Mouse (Mus musculus): ENCODE measurements around the gene Dnajc22. TPM values are rescaled to one million over a fixed set of nuclear protein-coding genes. Genes with fewer than 3 reads are reported as not detected.
A peak's percentile ranks its signal among the peaks of the same experiment; 100 is the strongest.

The Dnajc22 gene
- polyA plus RNA-seq, 1 experiment from 2014 or later = 0.21 TPM

- 0 out of 2 replicates have a peak overlapping the region, but pooled peaks have one; percentile 8 for H3K4me2 ChIP-seq (ENCODE audit: low read depth, low read length)
- H3K9ac ChIP-seq (replicated peaks; ENCODE audit: low read depth, low read length) = no peak overlapping the region
- ATAC-seq (ENCODE audit: low read depth) = no peak
- peaks cover 20% of the 10 kb centered on the region for H3K27me3 ChIP-seq (ENCODE audit: control insufficient read depth, insufficient read depth, low read length)
- H3K4me1 ChIP-seq (ENCODE audit: control insufficient read depth, insufficient read depth, low read length) = peaks cover 31% of the 10 kb centered on the region
- no peak overlapping the region for H3K27ac ChIP-seq (ENCODE audit: low read depth, low read length)
- no peaks in the 10 kb centered on the region for H3K9me3 ChIP-seq (ENCODE audit: control insufficient read depth, low read length)
- WGBS = 5% methylated on average over 6 of the region's 6 CpGs
- no peak overlapping the region for H3K4me3 ChIP-seq (ENCODE audit: low read depth, low read length)
- H3K36me3 ChIP-seq (ENCODE audit: control insufficient read depth, insufficient read depth, low read length) = no peaks in the 10 kb centered on the region
Observed at GRCm38 (mm10) chr15:99095356-99095755, 2.4 kb downstream of the Dnajc22 start.

GRCm38 (mm10) chr15:99096061-99096793, 3.3 kb downstream of the Dnajc22 start:
- Histone ChIP-seq H3K9me3 (ENCODE audit: control insufficient read depth, low read length) (no peaks in the 10 kb centered on the region), H3K4me1 (ENCODE audit: control insufficient read depth, insufficient read depth, low read length) (peaks cover 31% of the 10 kb centered on the region), H3K36me3 (ENCODE audit: control insufficient read depth, insufficient read depth, low read length) (no peaks in the 10 kb centered on the region), H3K27me3 (ENCODE audit: control insufficient read depth, insufficient read depth, low read length) (peaks cover 20% of the 10 kb centered on the region), H3K4me2 (ENCODE audit: low read depth, low read length) (peak overlapping the region; percentile 66), H3K9ac (replicated peaks; ENCODE audit: low read depth, low read length) (no peak overlapping the region; the same call in 1 of the 2 replicates), H3K27ac (ENCODE audit: low read depth, low read length) (no peak overlapping the region), H3K4me3 (ENCODE audit: low read depth, low read length) (peak overlapping the region; percentile 31)
- no peak for ATAC-seq (ENCODE audit: low read depth)
- 3% methylated on average over 24 of the region's 24 CpGs for WGBS

GRCm38 (mm10) chr15:99096831-99097500, 4.0 kb downstream of the Dnajc22 start:
- under 1% methylated on average over 48 of the region's 58 CpGs for WGBS
- H3K9me3 ChIP-seq (ENCODE audit: control insufficient read depth, low read length) = no peaks in the 10 kb centered on the region
- H3K4me3 ChIP-seq (ENCODE audit: low read depth, low read length) = peak overlapping the region; percentile 31
- H3K27ac ChIP-seq (ENCODE audit: low read depth, low read length) = no peak overlapping the region
- H3K36me3 ChIP-seq (ENCODE audit: control insufficient read depth, insufficient read depth, low read length) = no peaks in the 10 kb centered on the region
- H3K27me3 ChIP-seq (ENCODE audit: control insufficient read depth, insufficient read depth, low read length) = peaks cover 20% of the 10 kb centered on the region
- H3K9ac ChIP-seq (replicated peaks; ENCODE audit: low read depth, low read length) = peak overlapping the region; percentile 12; the same call in 1 of the 2 replicates
- peak overlapping the region; percentile 66 for H3K4me2 ChIP-seq (ENCODE audit: low read depth, low read length)
- peak; percentile 7; the same call in 1 of the 2 replicates for ATAC-seq (ENCODE audit: low read depth)
- H3K4me1 ChIP-seq (ENCODE audit: control insufficient read depth, insufficient read depth, low read length) = peaks cover 31% of the 10 kb centered on the region

GRCm38 (mm10) chr15:99097840-99098492, 5.0 kb downstream of the Dnajc22 start:
- Histone ChIP-seq H3K27ac (ENCODE audit: low read depth, low read length) (no peak overlapping the region), H3K9ac (replicated peaks; ENCODE audit: low read depth, low read length) (0 out of 2 replicates have a peak overlapping the region, but pooled peaks have one; percentile 4), H3K27me3 (ENCODE audit: control insufficient read depth, insufficient read depth, low read length) (peaks cover 20% of the 10 kb centered on the region), H3K36me3 (ENCODE audit: control insufficient read depth, insufficient read depth, low read length) (no peaks in the 10 kb centered on the region), H3K9me3 (ENCODE audit: control insufficient read depth, low read length) (no peaks in the 10 kb centered on the region), H3K4me3 (ENCODE audit: low read depth, low read length) (peak overlapping the region; percentile 11), H3K4me1 (ENCODE audit: control insufficient read depth, insufficient read depth, low read length) (peaks cover 31% of the 10 kb centered on the region), H3K4me2 (ENCODE audit: low read depth, low read length) (peak overlapping the region; percentile 66)
- WGBS = under 1% methylated on average over 38 of the region's 39 CpGs
- no peak for ATAC-seq (ENCODE audit: low read depth)

- Histone ChIP-seq H3K27me3 (ENCODE audit: control insufficient read depth, insufficient read depth, low read length) (peaks cover 20% of the 10 kb centered on the region), H3K4me3 (ENCODE audit: low read depth, low read length) (peak overlapping the region; percentile 11), H3K4me1 (ENCODE audit: control insufficient read depth, insufficient read depth, low read length) (peaks cover 30% of the 10 kb centered on the region), H3K36me3 (ENCODE audit: control insufficient read depth, insufficient read depth, low read length) (no peaks in the 10 kb centered on the region), H3K9me3 (ENCODE audit: control insufficient read depth, low read length) (no peaks in the 10 kb centered on the region), H3K27ac (ENCODE audit: low read depth, low read length) (no peak overlapping the region), H3K4me2 (ENCODE audit: low read depth, low read length) (peak overlapping the region; percentile 66), H3K9ac (replicated peaks; ENCODE audit: low read depth, low read length) (0 out of 2 replicates have a peak overlapping the region, but pooled peaks have one; percentile 4)
- no peak for ATAC-seq (ENCODE audit: low read depth)
- WGBS = 4% methylated on average over 9 of the region's 9 CpGs
Observed at GRCm38 (mm10) chr15:99098493-99098861, 5.5 kb downstream of the Dnajc22 start.

GRCm38 (mm10) chr15:99099139-99099556, 6.2 kb downstream of the Dnajc22 start:
- H3K4me3 ChIP-seq (ENCODE audit: low read depth, low read length) = no peak overlapping the region
- peaks cover 20% of the 10 kb centered on the region for H3K27me3 ChIP-seq (ENCODE audit: control insufficient read depth, insufficient read depth, low read length)
- no peak overlapping the region for H3K9ac ChIP-seq (replicated peaks; ENCODE audit: low read depth, low read length)
- under 1% methylated on average over 15 of the region's 15 CpGs for WGBS
- H3K4me2 ChIP-seq (ENCODE audit: low read depth, low read length) = 0 out of 2 replicates have a peak overlapping the region, but pooled peaks have one; percentile 4
- H3K27ac ChIP-seq (ENCODE audit: low read depth, low read length) = no peak overlapping the region
- H3K4me1 ChIP-seq (ENCODE audit: control insufficient read depth, insufficient read depth, low read length) = peaks cover 24% of the 10 kb centered on the region
- no peaks in the 10 kb centered on the region for H3K36me3 ChIP-seq (ENCODE audit: control insufficient read depth, insufficient read depth, low read length)
- no peaks in the 10 kb centered on the region for H3K9me3 ChIP-seq (ENCODE audit: control insufficient read depth, low read length)
- peak; percentile 16; the same call in 1 of the 2 replicates for ATAC-seq (ENCODE audit: low read depth)

- no peak overlapping the region for H3K27ac ChIP-seq (ENCODE audit: low read depth, low read length)
- no peaks in the 10 kb centered on the region for H3K36me3 ChIP-seq (ENCODE audit: control insufficient read depth, insufficient read depth, low read length)
- peaks cover 16% of the 10 kb centered on the region for H3K27me3 ChIP-seq (ENCODE audit: control insufficient read depth, insufficient read depth, low read length)
- no peaks in the 10 kb centered on the region for H3K9me3 ChIP-seq (ENCODE audit: control insufficient read depth, low read length)
- no peak overlapping the region for H3K4me2 ChIP-seq (ENCODE audit: low read depth, low read length)
- H3K4me3 ChIP-seq (ENCODE audit: low read depth, low read length) = no peak overlapping the region
- 53% methylated on average over 3 of the region's 3 CpGs for WGBS
- no peak for ATAC-seq (ENCODE audit: low read depth)
- H3K9ac ChIP-seq (replicated peaks; ENCODE audit: low read depth, low read length) = no peak overlapping the region
- H3K4me1 ChIP-seq (ENCODE audit: control insufficient read depth, insufficient read depth, low read length) = peaks cover 22% of the 10 kb centered on the region
Observed at GRCm38 (mm10) chr15:99099984-99100383, 7.0 kb downstream of the Dnajc22 start.

- no peak overlapping the region for H3K4me3 ChIP-seq (ENCODE audit: low read depth, low read length)
- H3K27me3 ChIP-seq (ENCODE audit: control insufficient read depth, insufficient read depth, low read length) = no peaks in the 10 kb centered on the region
- ATAC-seq (ENCODE audit: low read depth) = no peak
- no peak overlapping the region for H3K9ac ChIP-seq (replicated peaks; ENCODE audit: low read depth, low read length)
- no peaks in the 10 kb centered on the region for H3K9me3 ChIP-seq (ENCODE audit: control insufficient read depth, low read length)
- no peak overlapping the region for H3K27ac ChIP-seq (ENCODE audit: low read depth, low read length)
- no peak overlapping the region for H3K4me2 ChIP-seq (ENCODE audit: low read depth, low read length)
- H3K36me3 ChIP-seq (ENCODE audit: control insufficient read depth, insufficient read depth, low read length) = no peaks in the 10 kb centered on the region
- 35% methylated on average over 7 of the region's 7 CpGs for WGBS
- no peaks in the 10 kb centered on the region for H3K4me1 ChIP-seq (ENCODE audit: control insufficient read depth, insufficient read depth, low read length)
Observed at GRCm38 (mm10) chr15:99105238-99105637, 12.3 kb downstream of the Dnajc22 start.

All from neural tube, embryonic 14.5 days (tissue).